Mouse (Mus musculus) erythroid progenitor cell, adult 5-6 weeks (primary cell): ENCODE data around the gene Fstl1. TPM values are rescaled to one million over a fixed set of nuclear protein-coding genes. Genes with fewer than 3 reads are reported as not detected.

ENCODE experiments used
- ATAC-seq: replicated peaks from 2 replicates; pipeline ENCODE4 v1.8.0; 2016; ENCODE audit warnings: moderate number of reproducible peaks, mild to moderate bottlenecking, moderate TSS enrichment, inconsistent platforms; ENCODE audit not compliant: poor library complexity, low FRiP score, severe bottlenecking
- total RNA-seq, 2 experiments: library from RNA; stranded (forward) in 1 of 2; stranded (reverse) in 1 of 2; fragments of 150-400 nt in 1 of 2; fragments of 186-747, 209-891 nt in 1 of 2; gene quantifications; 2 replicates each; pipeline versions ENCODE4 v1.2.3 to v1.2.4; 2015 to 2017; ENCODE audit warnings: low replicate concordance in 2 of 2

Fstl1 gene
- total RNA-seq, 2 experiments from 2014 or later = 1.6 to 2.1 TPM

DNA sequence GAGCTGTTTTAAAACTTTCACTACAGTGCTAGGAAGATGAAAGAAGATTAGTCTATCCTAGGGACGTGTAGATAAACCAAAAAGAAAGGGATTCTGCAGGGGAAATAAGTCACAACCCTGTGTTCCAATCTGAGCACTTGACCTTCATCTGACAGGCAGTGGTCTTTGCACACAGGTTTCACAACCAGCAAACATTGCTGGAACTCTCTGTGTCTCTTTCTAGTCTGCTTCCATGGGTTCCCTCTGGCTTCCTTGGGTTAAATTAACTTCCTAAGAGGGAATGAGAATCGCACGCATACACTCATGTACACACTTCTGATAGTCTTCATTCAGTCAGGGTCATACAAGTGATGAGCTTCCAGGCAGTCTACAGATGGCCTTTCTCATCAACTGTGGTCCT, 87.2 kb downstream of the Fstl1 start:
- ATAC-seq = no peak

DNA sequence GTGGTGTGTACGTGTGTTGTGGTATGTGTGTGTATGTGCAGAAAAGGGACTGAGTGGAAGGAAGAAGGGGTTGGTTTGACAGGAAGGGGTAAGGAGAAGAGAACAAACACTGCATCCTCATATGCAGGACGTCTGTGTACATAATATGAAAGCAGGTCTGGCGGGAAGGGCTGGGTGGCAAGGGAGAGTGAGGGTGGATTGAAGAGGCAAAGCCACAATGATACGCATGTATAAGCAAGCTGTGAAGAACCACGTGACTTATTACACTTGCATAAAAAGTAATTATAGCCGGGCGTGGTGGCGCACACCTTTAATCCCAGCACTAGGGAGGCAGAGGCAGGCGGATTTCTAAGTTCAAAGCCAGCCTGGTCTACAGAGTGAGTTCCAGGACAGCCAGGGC, 89.2 kb downstream of the Fstl1 start:
- no peak for ATAC-seq

DNA sequence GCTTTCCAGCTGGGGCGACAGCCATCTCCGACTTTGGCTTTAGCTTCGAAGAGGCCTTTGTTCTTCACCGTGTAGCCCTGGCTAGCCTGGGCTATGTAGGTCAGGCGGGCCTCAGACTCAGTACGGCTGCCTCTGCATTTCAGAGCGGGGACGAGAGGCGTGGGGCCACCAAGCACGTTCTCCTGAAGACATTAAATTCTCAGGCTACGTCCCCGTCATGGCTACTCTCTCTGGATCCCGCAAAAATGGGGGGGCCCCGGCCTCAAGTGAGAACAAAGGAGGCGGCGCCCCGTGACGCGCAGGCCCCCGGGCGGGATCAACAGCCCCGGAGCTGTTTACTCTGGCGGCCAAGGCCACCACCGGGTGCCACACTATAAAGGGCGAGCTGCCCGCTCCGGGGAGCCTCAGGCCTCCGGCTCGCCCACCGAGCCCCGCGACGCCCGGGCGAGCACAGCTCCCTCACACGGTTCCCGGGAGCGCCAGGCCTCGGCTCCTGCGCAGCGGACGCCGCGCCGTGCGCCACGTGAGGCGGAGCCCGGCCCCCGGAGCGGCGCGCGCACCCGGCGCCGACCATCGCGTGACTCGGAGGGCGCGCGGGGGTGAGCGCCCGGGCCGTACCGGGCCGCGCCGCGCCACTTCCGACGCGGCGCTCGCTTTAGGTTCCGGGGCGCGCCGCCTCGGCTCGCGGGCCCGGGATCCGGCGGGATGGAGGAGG, 91.3 kb downstream of the Fstl1 start, which contains the start of gene Lrrc58:
TSS of gene Lrrc58 (plus strand) at position 599 of the 715 bp plus-strand sequence.
- no peak for ATAC-seq

DNA sequence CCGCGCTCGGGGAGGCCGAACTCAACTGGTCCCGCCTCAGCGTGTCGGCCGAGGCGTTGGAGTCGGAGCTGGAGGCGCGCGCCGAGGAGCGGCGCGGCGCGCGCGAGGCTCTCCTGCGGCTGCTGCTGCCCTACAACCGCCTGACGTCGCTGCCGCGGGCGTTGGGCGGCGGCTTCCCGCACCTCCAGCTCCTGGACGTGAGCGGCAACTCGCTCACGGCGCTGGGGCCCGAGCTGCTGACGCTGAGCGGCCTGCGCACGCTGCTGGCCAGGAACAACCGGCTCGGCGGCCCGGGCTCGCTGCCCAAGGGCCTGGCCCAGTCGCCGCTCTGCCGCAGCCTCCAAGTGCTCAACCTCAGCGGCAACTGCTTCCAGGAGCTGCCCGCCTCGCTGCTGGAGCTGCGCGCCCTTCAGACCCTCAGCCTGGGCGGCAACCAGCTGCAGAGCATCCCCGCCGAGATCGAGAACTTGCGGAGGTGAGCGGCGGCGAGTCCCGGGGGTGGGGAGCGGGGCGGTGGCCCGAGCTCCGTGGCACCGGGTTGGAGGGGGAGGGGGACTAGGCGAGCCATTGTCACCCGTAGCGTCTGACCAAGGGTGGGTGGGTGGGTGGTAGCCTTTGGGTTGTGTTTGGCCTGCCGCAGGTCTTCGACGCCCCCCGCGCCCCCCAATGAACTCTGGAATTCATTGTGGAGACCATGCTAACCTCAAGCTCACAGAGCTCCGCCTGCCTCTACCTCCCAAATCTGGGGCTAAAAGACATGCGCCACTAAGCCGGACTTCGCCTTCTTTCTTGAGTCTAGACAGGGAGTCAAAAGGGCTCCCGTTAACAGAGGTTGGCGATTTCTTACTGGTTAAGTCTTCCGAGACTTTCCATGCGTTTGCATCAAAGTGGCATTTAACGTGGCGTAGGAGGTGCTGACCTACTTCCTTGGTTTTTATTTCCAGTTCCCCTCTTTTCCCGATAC, 92.1 kb downstream of the Fstl1 start:
- 0 out of 2 replicates have a peak, but pooled peaks have one; percentile 14 for ATAC-seq

DNA sequence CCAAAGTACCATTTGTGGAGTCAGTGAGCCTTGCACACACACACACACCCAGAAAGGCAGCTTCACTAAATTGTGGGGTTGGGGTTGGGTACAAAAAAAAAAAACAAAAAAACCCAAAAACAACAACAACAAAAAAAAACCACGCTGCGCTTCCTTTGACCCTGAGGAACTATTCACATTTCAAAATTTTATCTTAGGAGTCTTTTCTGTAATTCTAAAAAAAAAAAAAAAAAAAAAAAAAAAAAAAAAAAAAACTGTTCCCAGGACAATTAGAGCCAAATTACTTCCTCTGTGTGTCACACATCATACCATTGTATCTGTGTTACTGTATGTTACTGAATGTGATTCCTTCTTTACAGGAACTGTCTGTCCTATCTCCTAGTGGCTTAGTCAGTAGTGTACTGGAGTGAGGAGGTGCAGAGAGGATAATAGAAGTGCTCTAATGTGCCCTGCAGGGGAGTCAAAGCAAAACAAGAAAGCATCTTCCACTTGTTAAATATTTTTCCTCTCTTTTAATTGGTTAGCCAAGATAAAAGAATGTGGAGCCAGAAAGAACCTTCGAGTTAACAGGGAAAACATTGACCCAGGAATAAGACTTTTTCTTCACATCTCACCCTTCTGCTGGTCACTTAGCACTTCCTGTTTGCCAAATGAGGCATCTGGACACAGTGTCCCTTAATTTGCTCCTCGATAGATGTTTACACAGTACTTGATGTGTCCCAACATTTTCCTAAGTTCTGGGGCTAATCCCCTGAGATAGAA, 93.0 kb downstream of the Fstl1 start:
- no peak for ATAC-seq

DNA sequence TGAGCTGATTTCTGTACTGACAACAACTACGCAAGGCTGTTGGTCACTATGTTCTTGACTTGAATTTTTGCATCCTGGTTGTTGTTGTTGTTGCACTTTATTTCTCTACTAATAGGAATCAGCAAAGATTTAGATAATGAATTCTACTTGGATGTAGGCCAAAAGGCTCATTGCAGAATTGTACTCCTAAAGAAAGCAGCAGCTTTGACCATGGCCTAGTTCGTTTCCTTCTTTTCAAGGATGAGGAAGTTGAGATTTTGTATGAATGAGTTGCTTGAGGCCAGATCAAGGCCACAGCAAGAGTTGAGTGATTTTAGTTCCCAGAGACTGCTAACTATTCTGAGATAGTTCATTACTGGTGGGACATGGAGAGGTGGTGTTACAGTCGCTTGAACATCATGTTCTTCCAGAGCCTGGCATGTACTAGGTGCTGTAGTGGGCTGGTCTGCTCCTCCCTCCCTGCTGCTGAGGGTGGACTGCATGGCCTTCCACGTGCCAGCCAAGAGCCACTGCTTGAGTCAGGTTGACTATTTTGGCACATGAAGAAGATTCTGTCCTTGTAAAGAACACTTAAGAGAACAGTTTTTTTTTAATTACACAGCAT, 94.5 kb downstream of the Fstl1 start:
- ATAC-seq = no peak

DNA sequence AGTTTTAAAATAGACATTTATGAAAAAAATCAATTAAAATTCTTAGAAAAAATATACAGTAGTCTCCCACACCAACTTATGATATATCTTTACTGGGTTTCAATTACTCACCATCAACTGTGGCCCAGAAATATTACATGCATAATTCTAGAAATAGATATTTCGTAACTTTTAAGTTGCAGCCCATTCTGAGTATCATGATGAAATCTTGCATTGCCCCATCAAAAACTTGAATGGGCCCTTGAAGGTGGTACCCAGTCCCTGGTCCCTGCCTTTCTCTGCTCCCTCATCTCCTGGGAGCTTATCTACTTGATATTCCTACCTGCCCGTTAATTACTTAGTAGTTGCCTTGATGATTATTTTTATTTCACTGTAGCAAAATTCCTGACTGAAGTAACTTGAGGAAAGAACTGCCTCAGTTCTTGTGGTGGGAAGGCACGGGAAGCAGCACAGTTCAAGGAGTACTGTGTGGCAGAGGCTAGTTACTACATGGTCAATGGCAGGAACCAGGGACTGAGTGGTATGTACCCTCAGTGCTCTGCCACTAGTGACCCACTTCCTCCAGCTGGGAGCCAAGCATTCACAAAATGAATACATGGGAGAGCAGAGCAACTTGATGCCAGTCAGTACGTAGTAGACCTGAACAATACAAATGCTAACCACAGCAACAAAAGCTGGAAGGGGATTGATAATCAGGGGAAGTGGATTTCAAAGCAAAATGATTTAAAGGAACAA, 98.0 kb downstream of the Fstl1 start:
- no peak for ATAC-seq

DNA sequence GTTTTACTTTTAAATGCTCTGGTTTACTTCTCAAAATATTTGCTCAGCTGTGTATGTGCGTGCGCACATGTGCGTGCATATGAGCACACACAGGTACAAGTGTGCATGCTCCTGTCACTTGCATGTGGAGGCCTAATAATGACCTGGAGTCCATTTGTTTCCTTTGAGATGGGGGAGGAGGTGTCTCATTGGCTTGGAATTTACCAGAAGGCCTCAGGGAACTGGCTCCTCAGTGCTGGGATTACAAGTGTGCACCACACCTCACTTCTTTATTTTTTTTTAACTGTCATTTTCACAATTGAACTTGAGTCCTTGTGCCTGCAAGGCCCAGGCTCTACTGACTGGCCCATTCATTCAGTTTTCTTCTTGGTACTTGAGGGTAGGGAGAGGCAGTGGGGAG, 100.7 kb downstream of the Fstl1 start:
- ATAC-seq = no peak

DNA sequence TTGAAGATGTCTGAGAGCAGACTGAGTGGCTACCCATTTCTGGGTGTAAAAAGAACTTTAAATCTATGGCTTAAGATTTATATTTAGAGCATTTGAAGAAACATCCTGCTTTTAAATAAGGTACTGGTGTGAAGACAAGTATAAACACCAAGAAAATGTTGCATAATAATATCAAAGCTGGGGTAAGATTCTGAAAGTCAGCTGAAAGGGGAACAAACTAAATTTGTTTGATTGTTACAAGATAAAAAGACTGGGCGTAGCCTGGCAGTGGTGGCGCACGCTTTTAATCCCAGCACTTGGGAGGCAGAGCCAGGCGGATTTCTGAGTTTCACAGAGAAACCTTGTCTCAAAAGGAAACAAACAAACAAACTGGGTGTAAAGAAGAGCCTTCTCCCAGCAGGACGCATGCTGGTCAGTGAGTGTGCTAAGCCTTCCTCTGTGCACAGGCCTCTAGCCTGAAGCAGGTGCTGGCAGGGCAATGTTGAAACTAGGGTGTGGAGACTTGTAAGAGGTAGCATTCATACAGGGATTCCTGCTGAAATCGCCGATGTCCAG, 102.4 kb downstream of the Fstl1 start:
- ATAC-seq = no peak

DNA sequence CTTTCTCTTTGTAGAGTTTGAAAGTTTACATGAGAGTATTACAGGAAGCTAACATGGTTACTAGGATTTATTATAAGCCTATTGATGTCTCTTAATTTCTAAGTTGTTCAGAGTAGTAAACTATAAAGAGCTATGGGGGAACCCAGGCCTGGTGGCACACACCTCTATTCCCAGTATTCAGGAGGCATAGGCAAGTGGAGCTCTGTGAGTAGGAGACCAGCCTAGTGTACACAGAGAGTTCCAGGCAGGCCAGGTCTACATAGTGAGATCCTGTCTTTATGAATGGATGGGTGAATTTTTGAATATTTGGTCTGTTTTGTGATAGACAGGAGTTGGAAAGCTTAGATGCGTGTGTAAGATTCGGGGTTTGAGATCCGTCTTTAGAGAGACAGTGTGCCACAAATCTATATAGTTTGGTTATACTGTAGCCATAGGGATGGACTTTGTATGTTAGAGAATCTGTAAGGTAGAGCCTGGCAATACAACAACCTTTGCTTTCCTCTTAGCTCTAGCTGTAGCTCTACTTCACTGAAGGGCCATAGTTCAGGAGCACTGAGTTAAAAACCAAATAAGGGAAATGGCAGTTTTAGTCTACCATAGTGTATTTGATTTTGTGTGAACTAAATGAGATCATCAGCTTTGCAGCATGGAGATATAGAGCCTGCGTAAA, 103.2 kb downstream of the Fstl1 start:
- no peak for ATAC-seq

DNA sequence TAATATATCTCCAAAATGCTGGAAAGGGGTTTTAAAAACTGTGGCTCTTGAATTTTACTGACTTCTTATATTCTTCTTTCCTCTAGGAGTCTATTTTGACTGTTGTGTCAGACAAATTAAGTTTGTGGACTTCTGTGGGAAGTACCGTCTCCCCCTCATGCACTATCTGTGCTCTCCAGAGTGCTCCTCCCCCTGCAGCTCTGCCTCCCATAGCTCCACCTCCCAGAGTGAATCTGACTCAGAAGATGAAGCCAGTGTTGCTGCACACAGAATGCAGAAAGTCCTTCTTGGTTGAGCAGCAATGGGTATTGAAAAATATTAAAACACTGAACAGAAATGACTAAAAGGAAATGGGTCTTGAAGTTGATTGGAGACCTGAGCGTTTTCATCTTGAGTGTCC, 104.5 kb downstream of the Fstl1 start:
- no peak for ATAC-seq

Other genes with a start within 250 kb of the Fstl1 start
- 0.42 and 3.2 TPM in 2 replicates for gene Gtf2e1, start 237.1 kb upstream of the Fstl1 start, total RNA-seq (2015; ENCODE audit: low replicate concordance)
- gene Gtf2e1, start 237.1 kb upstream of the Fstl1 start, total RNA-seq (2017; ENCODE audit: low replicate concordance) = 3.0 and 3.7 TPM in 2 replicates
- gene Rabl3, start 237.0 kb upstream of the Fstl1 start, total RNA-seq (2015; ENCODE audit: low replicate concordance) = 7.1 and 11.2 TPM in 2 replicates
- gene Rabl3, start 237.0 kb upstream of the Fstl1 start, total RNA-seq (2017; ENCODE audit: low replicate concordance) = 3.6 and 8.5 TPM in 2 replicates
- gene Hgd, start 196.7 kb upstream of the Fstl1 start, total RNA-seq (2015; ENCODE audit: low replicate concordance) = not detected in 2 replicates
- not detected in 2 replicates for gene Hgd, start 196.7 kb upstream of the Fstl1 start, total RNA-seq (2017; ENCODE audit: low replicate concordance)
- 10.5 and 28.9 TPM in 2 replicates for gene Ndufb4, start 122.4 kb upstream of the Fstl1 start, total RNA-seq (2015; ENCODE audit: low replicate concordance)
- gene Ndufb4, start 122.4 kb upstream of the Fstl1 start, total RNA-seq (2017; ENCODE audit: low replicate concordance) = 5.6 and 26.3 TPM in 2 replicates
- not detected in 2 replicates for gene Gm36028, start 84.3 kb downstream of the Fstl1 start, total RNA-seq (2015; ENCODE audit: low replicate concordance)
- gene Gm36028, start 84.3 kb downstream of the Fstl1 start, total RNA-seq (2017; ENCODE audit: low replicate concordance) = not detected in 2 replicates
- gene Lrrc58, start 91.5 kb downstream of the Fstl1 start, total RNA-seq (2015; ENCODE audit: low replicate concordance) = 8.8 and 9.7 TPM in 2 replicates
- gene Lrrc58, start 91.5 kb downstream of the Fstl1 start, total RNA-seq (2017; ENCODE audit: low replicate concordance) = 3.9 and 4.7 TPM in 2 replicates
- not detected in 2 replicates for gene Gpr156, start 139.6 kb downstream of the Fstl1 start, total RNA-seq (2015; ENCODE audit: low replicate concordance)
- not detected in 2 replicates for gene Gpr156, start 139.6 kb downstream of the Fstl1 start, total RNA-seq (2017; ENCODE audit: low replicate concordance)